Mouse (Mus musculus) 416B (cell line): ENCODE results near the gene Ammecr1.
A peak's percentile ranks its signal among the peaks of the same experiment; 100 is the strongest.

ENCODE experiments used
- DNase-seq: peaks from one replicate; pipeline ENCODE4 v3.0.0; 2011; ENCODE audit warnings: low read depth

Gene Ammecr1

DNA sequence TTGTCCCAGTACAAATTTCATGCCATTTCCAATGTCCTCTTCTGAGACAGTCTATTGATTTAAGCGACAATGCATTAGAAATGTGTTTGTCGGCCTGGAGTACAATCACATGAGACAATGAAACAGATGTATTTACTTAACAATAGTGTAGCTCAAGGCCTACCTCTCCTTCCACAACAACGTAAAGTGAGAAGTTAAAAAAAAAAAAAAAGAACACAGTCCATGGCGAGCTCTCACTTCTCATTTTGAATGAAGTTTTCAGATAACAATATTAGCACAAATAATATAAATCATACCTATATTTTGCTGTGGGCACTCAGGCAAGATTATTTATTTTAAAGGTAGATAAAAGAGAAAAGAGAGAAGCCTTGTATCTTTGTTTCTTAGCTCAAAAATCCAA is 49.8 kb downstream of the Ammecr1 start:
- DNase-seq, result no peak

DNA sequence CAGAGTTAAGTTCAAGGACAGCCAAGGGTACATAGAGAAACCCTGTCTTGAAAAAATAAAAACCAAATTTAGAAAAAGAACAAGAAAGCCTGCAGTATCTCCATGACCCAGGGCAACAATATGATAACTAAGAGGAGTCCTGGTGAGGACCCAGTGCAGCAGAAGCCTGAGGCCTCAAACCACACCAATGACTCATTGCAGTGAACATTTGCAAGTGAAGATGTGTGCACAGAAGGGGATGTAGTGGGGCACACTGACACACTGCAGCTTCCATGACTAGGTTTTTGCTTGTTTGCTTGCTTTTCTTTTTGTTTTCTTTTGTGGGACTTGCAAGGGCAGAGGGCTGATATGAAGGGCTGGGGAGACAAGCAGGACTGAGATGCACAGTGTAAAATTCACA is 52.3 kb downstream of the Ammecr1 start:
- DNase-seq, result peak; percentile 78

DNA sequence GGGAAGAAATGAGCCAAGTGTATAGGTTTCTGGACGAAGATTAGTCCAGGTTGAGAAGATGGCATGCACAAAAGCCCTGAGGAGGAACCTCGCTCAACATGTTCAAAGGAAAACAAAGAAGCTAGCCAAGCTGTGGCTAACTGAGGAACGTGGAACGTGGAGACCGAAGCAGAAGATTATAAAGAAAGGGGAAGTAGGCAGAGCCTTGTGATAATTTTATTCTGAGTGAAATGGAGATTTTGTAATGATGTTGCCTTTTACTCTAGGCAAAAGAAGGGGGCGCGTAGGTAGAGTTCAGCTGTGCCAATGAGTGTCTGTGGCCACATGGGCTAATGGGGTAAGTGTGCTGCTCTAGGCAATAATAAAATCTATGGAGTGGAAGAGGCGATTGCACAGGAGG is 62.7 kb downstream of the Ammecr1 start:
- DNase-seq, result peak; percentile 23

DNA sequence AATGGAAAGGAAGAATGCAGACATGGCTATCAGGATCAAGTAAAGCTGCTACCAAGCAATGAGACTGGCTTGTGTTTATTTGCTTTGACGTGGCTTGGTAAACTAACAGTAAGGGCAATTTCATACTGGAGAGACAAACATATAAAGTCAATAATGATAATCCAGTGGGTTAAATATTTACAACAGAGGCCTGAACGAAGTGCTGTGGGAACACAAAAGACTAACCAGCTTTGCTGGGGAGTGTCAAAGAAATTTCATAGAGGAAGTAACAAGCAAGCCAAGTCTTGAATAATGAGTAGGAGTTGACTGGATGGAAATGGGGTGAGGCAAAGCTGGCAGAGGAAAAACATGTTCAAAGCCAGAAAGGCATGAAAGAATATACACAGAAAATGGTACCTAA is 63.9 kb downstream of the Ammecr1 start:
- no peak for DNase-seq

DNA sequence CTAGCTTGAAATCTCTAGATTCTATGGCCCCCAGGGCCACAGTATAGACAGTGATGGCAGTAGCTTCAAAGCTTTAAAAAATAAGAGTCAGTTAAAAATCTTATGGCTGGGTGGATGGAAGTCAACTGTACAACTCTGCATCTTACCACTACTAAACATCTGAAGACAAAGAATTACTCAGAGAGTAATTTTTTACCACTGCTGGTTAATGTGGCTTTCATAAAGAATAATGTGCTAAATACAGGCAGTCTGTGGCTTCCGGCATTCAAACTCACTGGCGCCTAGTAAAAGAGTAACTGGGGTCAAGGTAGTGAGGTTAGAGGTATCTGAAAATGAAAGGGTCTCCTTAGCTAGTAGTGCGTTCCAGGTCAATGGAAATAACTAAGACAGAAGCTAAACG is 64.6 kb downstream of the Ammecr1 start:
- DNase-seq, result no peak

DNA sequence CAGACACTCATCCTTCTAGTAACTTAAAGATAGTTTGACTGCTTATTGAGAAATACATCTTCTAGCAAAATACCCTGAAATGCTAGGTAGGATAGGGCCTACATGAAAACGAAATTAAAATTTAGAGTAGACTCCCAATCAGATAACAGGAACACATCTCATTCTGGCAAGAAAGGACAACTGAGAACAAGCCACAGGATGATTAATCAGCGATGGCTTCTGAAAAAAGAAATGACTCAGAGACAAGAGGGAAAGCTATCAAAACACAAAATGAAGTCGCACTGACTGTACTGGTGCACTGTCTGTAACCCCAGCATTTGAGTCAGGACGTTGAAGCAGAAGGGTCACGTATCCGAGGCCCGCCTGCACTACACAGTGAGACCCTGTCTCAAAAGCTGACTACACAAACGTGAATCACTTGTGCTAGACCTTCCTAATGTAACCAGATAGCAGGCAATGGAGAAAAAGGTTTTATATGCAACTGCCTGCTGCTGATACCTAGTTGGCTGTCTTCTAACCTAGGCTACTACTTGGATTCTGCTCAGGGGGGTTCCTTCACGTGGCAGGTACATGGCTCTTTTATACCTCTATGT is 68.1 kb downstream of the Ammecr1 start:
- DNase-seq, result peak; percentile 71

DNA sequence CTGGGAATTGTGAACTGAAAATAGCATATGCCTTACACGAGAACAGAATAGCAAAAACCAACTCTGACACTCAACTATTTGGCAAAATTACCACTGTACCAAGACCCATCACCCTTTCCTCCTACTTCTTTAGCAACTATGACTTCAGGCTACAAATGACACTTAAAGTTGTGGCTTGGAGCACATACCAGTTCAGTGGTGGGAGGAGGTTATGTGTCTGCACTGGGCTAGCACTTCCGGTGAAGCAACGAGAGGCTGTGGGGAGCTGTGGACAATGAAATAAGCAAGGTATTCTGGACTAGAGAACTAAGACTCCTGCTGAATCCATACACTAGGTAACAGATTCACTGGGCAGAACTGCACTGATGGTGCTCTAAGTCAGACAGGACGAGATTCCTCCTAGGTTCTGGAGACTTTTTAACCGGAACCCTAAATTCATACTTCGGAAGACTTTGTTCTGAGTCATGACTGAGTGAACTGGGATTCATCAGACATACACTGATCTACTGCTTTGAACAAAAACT is 69.0 kb downstream of the Ammecr1 start:
- peak; percentile 32 for DNase-seq

DNA sequence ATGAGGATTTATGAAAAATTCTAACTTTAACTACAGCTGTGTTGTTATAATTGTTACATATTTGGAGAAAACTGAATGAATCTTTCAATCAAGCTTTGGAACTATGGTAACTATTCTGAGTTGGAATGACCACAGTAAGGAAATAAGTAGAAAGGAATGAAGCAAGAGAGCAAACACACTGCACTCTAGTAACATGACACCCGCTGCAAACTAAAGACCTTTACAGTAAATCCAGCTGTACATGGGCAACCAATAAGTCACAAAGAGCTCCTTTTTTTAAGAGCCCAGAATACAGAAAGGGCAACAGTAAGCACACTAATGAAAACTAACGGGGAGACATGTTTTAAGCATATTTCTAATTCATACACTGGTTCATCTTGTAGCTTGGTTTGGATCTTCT is 71.2 kb downstream of the Ammecr1 start:
- peak; percentile 32 for DNase-seq

DNA sequence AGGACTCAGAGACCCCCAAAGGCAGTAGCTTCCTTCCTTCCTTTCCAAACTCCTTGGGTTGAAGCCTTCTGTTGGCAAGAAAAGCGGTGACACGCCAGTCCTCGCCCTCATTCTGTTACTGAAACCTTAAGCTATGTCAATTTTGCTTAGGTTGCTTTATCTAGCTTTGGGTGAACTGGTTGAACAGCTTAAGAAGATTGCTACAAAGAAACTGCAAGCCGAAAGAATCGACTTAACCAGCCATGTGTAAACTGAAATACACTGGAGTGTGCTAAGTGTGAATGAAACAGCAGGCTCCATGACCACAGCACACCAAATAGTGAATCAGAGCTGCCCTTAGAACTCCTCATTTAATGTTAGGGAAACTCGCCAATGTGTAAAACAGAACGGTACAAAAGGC is 80.6 kb downstream of the Ammecr1 start:
- DNase-seq, result no peak

DNA sequence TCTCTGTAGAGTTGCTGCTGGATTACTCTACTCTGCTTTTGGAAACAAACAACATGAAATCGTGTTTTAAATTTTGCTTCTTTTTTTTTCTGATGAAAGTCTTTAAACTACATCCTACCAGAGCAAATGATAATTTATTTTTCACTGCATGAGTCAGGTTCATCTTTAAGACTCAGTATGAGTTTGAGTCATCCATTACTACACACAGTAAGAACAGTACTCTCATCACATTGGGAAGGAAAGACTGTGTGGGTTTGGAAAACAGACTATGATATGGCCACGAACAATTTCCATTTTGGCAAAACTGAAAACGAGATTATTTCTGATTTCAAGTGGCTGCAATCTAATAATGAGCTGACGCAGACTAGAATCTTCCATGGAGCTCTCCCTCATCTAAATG is 82.9 kb downstream of the Ammecr1 start:
- DNase-seq, result no peak

DNA sequence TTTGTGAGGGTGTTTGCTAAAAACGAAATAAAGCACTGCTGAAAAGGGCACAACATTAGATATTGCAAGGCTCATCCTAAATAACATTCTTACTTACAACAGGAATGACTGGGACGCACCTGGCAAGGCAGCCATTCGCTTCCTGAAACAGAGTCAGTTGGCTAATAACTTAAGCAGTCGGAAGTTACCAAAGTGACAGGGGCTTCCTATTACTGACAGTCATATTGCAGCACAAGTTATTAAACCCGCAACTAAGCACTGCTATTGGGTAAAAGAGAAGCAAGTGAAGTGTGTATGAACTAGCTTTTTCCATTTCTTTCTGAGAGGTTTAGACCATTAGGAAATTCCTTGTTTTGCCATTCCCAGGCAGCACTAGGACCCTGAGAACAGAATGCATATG is 84.3 kb downstream of the Ammecr1 start:
- DNase-seq, result peak; percentile 29

DNA sequence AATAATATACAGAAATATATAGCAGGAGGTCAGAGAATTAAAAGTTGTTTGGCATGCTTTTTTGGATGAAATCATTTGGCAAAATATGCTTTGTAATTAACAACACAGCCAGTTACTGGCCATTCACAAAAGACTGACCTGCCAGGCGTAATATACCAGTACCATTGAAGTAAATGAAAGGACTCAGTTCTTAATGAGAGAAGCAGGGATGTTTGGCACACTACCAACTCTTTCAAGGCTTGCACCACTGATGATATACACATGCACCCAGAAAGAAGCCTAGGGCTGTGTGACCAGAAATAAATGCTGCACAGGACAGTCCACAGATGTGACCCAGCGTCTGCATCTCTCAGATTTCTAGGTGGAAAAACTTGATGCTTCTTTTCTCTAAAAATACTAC is 96.7 kb downstream of the Ammecr1 start:
- DNase-seq, result no peak

DNA sequence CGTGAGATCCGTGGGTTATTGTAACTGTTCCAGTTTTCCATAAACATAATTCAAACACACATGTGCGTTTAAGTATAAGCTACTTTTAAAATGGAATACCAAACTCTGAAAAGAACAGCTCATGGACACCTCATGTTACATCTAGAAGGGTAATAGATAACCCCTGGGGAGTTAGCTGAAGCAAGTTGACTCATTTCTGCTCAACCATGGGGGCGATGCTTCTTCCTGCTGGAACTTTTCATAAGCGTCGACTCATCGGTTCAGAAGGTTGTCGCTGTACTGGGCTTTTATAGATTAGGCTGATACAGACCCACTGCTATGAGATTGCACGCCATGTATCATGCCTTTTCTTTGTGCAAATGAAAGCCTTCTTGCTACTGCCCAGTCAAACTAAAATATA is 118.5 kb downstream of the Ammecr1 start:
- peak; percentile 12 for DNase-seq

DNA sequence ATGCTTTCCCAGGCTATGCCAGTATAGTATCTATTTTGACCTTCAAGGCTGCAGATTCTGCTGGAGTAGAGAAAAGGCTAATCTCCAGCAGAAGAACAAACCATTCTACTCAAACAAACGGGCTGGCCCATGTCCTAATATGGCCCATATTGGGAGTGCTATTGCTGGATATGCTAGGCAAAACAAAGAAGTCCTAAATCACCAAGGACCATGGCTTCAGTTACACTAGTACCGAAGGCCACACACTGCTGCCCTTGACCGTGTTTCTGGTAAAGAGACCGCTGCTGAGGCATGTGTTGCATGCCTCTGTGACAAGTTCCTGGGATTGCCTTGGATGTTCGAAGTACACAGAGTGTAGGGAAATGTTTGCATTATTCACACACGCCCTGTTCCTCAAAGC is 120.3 kb downstream of the Ammecr1 start:
- DNase-seq, result no peak

DNA sequence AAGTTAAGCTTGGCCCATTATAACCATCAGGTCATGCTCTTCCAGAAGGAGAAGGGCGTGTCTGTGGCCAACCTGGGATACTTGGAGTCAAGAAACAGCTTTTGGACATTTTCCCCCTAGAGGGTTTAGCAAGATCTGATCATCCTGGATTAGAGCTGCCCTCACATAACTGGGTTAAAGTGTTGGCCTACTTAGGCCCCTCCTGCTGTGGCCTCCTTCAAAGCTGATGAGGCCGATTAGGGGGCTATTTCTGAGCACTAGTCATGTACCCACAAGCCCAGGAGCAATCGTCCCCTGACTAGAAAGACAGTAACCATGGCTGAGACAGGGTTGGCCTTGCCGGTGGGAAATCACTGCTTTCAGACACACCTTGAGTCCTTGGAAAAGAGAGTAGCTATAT is 124.6 kb downstream of the Ammecr1 start:
- DNase-seq, result no peak

DNA sequence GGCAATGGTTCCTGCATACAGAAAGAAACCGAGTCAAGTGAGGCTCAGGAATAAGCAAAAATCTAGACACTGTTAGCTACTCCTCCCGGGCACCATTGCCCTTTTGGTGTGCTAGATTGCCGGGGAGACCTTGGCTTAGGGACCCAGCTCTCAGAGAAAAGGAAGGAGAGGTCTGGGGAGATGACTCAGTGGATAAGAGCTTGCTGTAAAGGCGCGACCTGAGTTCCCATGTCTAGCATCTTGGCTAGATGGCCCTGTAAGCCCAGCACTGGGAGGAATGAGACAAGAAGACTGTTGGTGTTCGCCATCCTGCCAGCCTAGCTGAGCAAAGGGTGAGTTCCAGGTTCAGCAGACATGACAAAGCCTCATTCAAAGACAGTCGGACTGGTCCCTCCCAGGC is 127.1 kb downstream of the Ammecr1 start:
- DNase-seq, result no peak

DNA sequence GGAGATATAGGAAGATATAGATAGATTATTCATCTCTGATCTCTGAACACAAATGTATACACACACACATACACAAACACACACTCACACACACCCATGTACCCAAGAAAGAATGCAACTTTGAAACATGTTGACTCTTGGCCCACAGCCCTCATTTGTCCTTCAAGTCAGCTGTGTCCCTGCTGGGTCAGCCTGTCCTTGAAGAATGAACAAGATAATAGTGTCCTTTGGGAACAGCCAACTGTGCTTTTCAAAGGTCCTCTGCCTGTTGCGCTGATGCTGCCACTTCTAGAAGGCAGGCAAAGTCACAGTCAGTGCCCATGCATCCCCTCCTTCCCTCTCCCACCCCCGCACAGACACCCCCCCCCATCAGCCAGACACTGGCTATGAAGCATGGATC is 127.7 kb downstream of the Ammecr1 start:
- no peak for DNase-seq

DNA sequence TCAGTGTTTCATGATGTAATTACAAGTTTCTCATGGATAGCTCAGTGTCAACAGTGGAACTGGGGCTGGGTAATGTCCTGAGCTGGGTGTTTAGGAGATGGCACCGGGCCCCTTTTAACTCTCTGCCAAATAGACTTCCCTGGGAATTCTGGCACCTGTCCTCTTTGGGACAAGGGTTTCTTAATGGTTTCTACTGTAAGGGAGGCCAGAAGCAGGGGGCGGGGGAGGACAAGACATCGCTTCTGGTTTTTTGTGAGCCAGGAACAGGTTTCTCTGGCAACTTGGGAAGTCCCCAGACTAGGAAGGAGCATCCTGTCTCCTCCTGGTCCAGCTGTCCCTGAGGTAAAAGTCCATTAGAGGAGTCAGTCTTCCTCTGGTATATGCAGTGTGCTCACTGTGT is 129.2 kb downstream of the Ammecr1 start:
- DNase-seq, result no peak

DNA sequence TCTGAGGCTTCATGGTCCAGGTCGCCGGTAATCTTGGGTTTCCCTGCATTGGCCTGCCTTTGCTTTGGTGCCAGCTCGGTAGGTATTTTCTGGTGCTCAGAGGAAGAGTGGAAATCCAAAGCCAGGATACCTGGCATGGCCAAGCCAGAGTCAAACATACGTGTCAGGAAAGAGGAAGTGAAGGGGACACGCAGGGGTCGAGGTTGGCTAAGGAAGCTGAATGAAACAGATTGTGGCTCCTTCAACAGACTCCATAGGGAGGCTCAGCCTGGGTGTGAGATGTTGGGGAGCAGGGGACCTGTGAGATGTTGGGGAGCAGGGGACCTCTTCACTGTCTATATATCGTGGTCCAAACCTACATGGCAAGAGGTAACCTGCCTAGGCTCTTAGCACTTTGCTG is 130.1 kb downstream of the Ammecr1 start:
- DNase-seq, result no peak

DNA sequence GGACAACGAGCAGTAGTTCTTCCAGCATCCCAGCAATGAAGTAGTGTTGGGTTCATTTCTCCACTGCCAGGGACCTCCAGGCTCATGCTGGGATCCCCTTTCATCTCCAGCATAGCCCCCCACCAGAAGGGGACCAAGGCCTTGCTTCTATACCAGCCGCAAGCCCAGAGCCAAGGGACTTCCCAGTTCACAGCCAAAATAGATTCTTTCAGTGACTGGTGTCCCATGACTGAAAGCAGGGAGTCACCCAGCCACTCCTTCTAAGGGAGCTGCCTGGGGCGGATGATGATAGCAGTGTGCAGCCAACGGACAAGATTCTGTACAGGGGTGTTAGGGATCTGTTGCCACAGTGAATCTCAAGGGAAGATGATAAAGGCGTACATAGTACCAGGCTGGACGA is 131.7 kb downstream of the Ammecr1 start:
- no peak for DNase-seq

DNA sequence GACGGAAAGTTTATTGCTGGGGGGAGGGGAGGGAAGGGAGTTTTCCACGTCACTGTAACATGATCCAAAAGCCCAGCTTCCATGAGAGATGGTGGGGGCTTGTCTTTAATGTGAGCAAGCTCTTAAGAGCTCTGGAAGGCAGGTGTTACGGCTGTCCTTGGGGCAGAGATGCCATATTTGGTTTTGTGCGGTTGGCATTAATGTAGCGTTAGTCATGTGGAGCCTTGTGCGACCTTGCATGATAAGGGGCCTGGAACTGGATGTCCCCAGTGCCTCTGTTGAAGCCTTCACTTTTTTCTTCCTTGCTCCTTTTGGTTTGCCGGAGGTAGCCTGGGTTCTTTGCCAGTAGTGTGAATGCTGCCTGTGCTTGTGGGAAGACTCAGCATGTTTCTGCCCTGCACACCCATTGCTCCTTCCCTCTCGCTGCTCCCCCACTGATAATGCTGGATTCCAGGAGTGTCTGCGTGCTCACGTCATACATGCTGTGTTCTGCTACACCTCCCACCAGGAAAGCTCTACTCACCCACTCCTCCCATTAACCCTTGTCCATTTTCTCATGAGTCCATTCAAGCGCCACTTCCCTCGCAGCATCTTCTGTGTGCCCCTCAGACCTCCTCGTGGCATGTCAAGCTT is 133.2 kb downstream of the Ammecr1 start:
- no peak for DNase-seq

DNA sequence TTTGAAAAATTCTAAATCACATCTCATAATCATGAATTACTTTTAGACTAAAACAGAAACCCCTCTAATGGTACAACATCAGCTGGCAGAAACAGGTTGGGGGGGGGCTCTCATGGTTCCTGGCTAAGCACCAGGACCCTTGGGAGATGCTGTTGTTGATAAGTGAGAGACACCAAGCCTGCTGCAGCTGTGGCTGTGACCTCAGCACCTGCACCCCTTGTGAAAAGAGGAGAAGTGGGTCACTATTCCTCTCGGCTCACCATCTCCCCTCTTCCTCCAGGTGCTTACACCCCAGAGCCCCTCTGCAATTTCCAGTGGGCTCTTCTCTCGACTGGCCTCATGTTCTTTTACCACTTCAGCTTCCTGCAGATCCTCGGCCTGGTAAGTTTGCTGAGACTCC is 134.3 kb downstream of the Ammecr1 start:
- no peak for DNase-seq

DNA sequence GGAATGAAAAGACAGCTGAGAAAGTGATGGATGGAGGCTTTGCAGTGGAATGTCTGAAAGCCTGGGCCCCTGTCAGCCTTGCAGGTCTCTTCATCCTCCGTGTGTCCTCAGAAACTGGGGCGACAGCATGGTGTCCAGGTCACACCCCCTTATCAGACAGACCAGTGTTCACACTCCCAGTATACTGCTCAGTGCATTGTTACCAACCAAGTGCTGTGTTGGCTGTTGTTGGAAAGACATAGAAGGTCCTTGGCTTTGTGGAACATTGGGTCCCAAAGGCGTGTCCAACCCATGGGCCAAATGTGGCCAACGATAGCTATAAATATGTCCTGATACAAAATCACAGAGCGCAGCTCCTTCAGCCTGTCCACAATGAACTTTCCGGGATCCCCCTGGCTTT is 136.0 kb downstream of the Ammecr1 start:
- DNase-seq, result no peak

DNA sequence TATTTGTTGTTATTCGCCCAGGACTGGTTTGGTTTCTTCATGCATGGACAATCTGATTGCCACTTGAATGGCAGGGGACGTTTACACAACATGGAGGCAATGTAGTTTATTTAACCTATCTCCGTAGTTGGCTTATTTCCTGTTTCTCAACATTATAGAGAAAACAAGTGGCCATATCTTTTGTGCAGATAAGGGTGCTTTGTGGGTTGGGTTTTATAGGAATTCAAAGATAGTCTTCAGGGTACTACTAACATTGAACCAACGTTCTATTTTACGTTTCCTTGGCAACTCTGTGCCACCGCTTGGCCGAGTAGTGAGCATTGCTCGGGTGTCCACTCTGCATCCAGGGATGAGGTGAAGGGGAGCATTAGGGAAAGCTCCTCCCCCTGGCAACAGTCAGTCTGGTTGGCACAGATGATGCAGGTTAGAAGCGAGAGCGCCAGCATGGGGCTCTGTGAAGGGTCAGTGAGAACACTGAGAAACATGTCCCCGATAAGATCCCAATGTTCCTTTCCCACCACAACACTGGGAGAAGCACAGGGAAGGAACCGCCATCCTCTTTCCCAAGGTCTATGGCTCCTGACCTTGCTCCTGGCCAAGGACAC is 136.6 kb downstream of the Ammecr1 start:
- DNase-seq, result peak; percentile 45
